In the genomic region with DNA sequence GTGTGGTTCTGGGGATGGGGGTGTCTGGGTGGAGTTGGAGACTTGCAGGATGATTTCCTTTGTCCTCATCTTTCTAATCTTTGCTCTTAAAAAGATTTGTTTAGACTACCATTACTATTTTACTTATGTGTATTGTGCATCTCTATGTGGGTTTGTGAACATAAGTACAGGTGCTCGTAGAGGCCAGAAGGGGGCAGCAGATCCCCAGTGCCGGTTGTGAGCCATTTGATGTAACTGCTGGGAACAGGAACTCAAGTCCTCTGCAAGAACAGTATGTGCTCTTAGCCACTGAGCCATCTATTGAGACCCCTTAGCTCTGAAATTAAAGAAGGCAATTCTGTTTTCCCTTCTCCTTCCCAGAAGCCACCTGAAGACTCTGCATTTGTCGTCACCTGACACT, we compare ENCODE assay signal across 20 mouse cellular contexts.
DNase-seq lines count a peak whose midpoint lies in the region; ATAC-seq and TF ChIP-seq lines count a peak whose summit lies in the region.
"Had no signal": no experiment of that assay in that cellular context is flagged by ENCODE, and none has a peak within 500 bp of the region (broad histone marks: within the 10 kb centered on the region; RNA-seq: fewer than 3 reads in every experiment).

No protein-coding gene starts in this region.

- H3K9ac ChIP-seq in CH12.LX (ENCODE audit: insufficient read depth, low read depth): no peak overlapping the region
- H3K9ac ChIP-seq in hindbrain, embryonic 14.5 days: no peak overlapping the region
- no peak overlapping the region for H3K9ac ChIP-seq in midbrain, embryonic 15.5 days
- H3K9ac ChIP-seq: embryonic facial prominence, embryonic 15.5 days; limb, embryonic 15.5 days had no signal

- H3K36me3 ChIP-seq in CH12.LX (replicated peaks in 1 of 2; ENCODE audit: control insufficient read depth in 1 of 2, insufficient read depth in 1 of 2, low read length in 1 of 2): no peaks in the 10 kb centered on the region
- H3K36me3 ChIP-seq in hindbrain, embryonic 14.5 days (replicated peaks; ENCODE audit: control insufficient read depth, insufficient read depth): no peaks in the 10 kb centered on the region
- no peaks in the 10 kb centered on the region for H3K36me3 ChIP-seq in midbrain, embryonic 15.5 days (replicated peaks)
- H3K36me3 ChIP-seq: embryonic facial prominence, embryonic 15.5 days; forebrain, embryonic 10.5 days; limb, embryonic 15.5 days had no signal

- WGBS in bone marrow, adult 2 months: 81% methylated on average over 3 of the region's 3 CpGs
- WGBS in hindbrain, embryonic 14.5 days: 88% methylated on average over 3 of the region's 3 CpGs
- 90% methylated on average over 3 of the region's 3 CpGs for WGBS in midbrain, embryonic 15.5 days

- ATAC-seq in hindbrain, embryonic 14.5 days (ENCODE audit: low FRiP score): no peak
- no peak for ATAC-seq in midbrain, embryonic 15.5 days (replicated peaks)
- ATAC-seq: CD4-positive, CD25-positive, alpha-beta regulatory T cell, adult 4 months had no signal

- DNase-seq in layer of hippocampus, adult 2 months (ENCODE audit: low spot score in 2 of 2): no peak
- DNase-seq in layer of hippocampus, postnatal 14 days (ENCODE audit: low spot score in 2 of 2): no peak
- DNase-seq in CH12.LX (ENCODE audit: extremely low read depth): peak; percentile 14
- peak; percentile 64 for DNase-seq in ES-CJ7 (ENCODE audit: low read depth, low spot score)
- DNase-seq in hindbrain, embryonic 14.5 days (ENCODE audit: low spot score): no peak
- DNase-seq in testis, postnatal 10 days (ENCODE audit: low spot score): no peak
- DNase-seq: adrenal gland, postnatal 36 days; cerebellum, adult 2 months; cerebellum, postnatal 36 days; gastrocnemius, postnatal 14 days; lung, adult 2 months; lung, postnatal 36 days; retina, postnatal 1 day; thymus, adult 18-20 months had no signal

- H3K79me2 ChIP-seq in CH12.LX (replicated peaks; ENCODE audit: control insufficient read depth, extremely low read depth, insufficient read depth, poor library complexity, severe bottlenecking): no peaks in the 10 kb centered on the region

- dilution Hi-C loops in CH12.LX (cut with MboI; ENCODE audit: extremely low pct_ligation_motif_present, extremely low pct_unique_long_range_greater_than_20kb, low sequenced_read_pairs): no loop called here

- no peak overlapping the region for H3K4me2 ChIP-seq in CH12.LX (ENCODE audit: insufficient read depth, low read depth, poor library complexity, severe bottlenecking)
- no peak overlapping the region for H3K4me2 ChIP-seq in hindbrain, embryonic 14.5 days (replicated peaks)
- no peak overlapping the region for H3K4me2 ChIP-seq in midbrain, embryonic 15.5 days
- H3K4me2 ChIP-seq: embryonic facial prominence, embryonic 15.5 days; limb, embryonic 15.5 days had no signal

- H3K9me3 ChIP-seq in CH12.LX (replicated peaks; ENCODE audit: low read length): no peaks in the 10 kb centered on the region
- 0 out of 2 replicates have a peak, but pooled peaks cover 3% of the 10 kb centered on the region for H3K9me3 ChIP-seq in hindbrain, embryonic 14.5 days (ENCODE audit: control insufficient read depth, low read length)
- no peaks in the 10 kb centered on the region for H3K9me3 ChIP-seq in midbrain, embryonic 15.5 days
- H3K9me3 ChIP-seq: embryonic facial prominence, embryonic 15.5 days; forebrain, embryonic 10.5 days had no signal

- peaks cover 0 to 6% of the 10 kb centered on the region in 2 experiments; a peak in 2 of 4 replicates for H3K4me1 ChIP-seq in CH12.LX (ENCODE audit: control insufficient read depth in 1 of 2, insufficient read depth in 2 of 2)
- H3K4me1 ChIP-seq in bone marrow, adult 2 months (ENCODE audit: control insufficient read depth, insufficient read depth, low read length): no peaks in the 10 kb centered on the region
- no peaks in the 10 kb centered on the region for H3K4me1 ChIP-seq in hindbrain, embryonic 14.5 days (replicated peaks; ENCODE audit: control insufficient read depth, insufficient read depth, low read length)
- no peaks in the 10 kb centered on the region for H3K4me1 ChIP-seq in midbrain, embryonic 15.5 days
- H3K4me1 ChIP-seq: embryonic facial prominence, embryonic 15.5 days; limb, embryonic 15.5 days had no signal

- in situ Hi-C loops in CH12.LX (cut with MboI; ENCODE audit: low pct_ligation_motif_present, low pct_unique_long_range_greater_than_20kb, low sequenced_read_pairs): no loop called here

- no peaks in the 10 kb centered on the region for H3K27me3 ChIP-seq in CH12.LX (replicated peaks)
- H3K27me3 ChIP-seq in hindbrain, embryonic 14.5 days (ENCODE audit: control insufficient read depth, insufficient read depth, low read length): no peaks in the 10 kb centered on the region
- H3K27me3 ChIP-seq in midbrain, embryonic 15.5 days (replicated peaks): no peaks in the 10 kb centered on the region
- H3K27me3 ChIP-seq: embryonic facial prominence, embryonic 15.5 days; limb, embryonic 15.5 days had no signal

- no peak overlapping the region for H3K4me3 ChIP-seq in layer of hippocampus, adult 2 months
- H3K4me3 ChIP-seq in CH12.LX (replicated peaks in 1 of 3; ENCODE audit: low read depth in 2 of 3, low read length in 2 of 3, poor library complexity in 1 of 3): no peak overlapping the region
- H3K4me3 ChIP-seq in bone marrow, adult 2 months (replicated peaks; ENCODE audit: control insufficient read depth, low read depth, low read length): no peak overlapping the region
- no peak overlapping the region for H3K4me3 ChIP-seq in hindbrain, embryonic 14.5 days (replicated peaks; ENCODE audit: low read length)
- H3K4me3 ChIP-seq in midbrain, embryonic 15.5 days: no peak overlapping the region
- H3K4me3 ChIP-seq: embryonic facial prominence, embryonic 15.5 days; forebrain, embryonic 10.5 days; limb, embryonic 15.5 days had no signal

- TF ChIP-seq RAD21 in CH12.LX (IDR thresholded peaks at IDR 0.05; ENCODE audit: low read depth, low read length): peak; percentile 25

- no peak for TF ChIP-seq EP300 in CH12.LX (IDR thresholded peaks at IDR 0.05; ENCODE audit: low read length)

- no peak overlapping the region for H3K27ac ChIP-seq in layer of hippocampus, adult 2 months
- no peak overlapping the region for H3K27ac ChIP-seq in CH12.LX (ENCODE audit: insufficient read depth, low read depth)
- no peak overlapping the region for H3K27ac ChIP-seq in bone marrow, adult 2 months (ENCODE audit: control insufficient read depth, insufficient read depth, low read depth, low read length, poor library complexity)
- H3K27ac ChIP-seq in hindbrain, embryonic 14.5 days: no peak overlapping the region
- H3K27ac ChIP-seq in midbrain, embryonic 15.5 days: no peak overlapping the region
- H3K27ac ChIP-seq: embryonic facial prominence, embryonic 15.5 days; forebrain, embryonic 10.5 days; limb, embryonic 15.5 days had no signal

- TF ChIP-seq POLR2A in CH12.LX (IDR thresholded peaks at IDR 0.05; ENCODE audit: low read depth, low read length): no peak
- no peak for TF ChIP-seq POLR2A in bone marrow, adult 2 months (IDR thresholded peaks at IDR 0.05; ENCODE audit: borderline replicate concordance, control insufficient read depth, low read depth, low read length)

- peak; percentile 38 for TF ChIP-seq CTCF in layer of hippocampus, adult 2 months (conservative IDR thresholded peaks at IDR 0.05)
- TF ChIP-seq CTCF in CH12.LX (conservative IDR thresholded peaks at IDR 0.05 in 1 of 2, IDR thresholded peaks at IDR 0.05 in 1 of 2; ENCODE audit: low read depth in 2 of 2, low read length in 2 of 2): peak in 1 of 2 experiments; percentile 38; a peak in 3 of 4 replicates
- TF ChIP-seq CTCF in bone marrow, adult 2 months (IDR thresholded peaks at IDR 0.05; ENCODE audit: control insufficient read depth, insufficient read depth, low read length): peak; percentile 10; the same call in 1 of the 2 replicates

TF ChIP-seq in CH12.LX, 34 proteins besides CTCF, POLR2A, EP300 and RAD21:
- TF ChIP-seq SMC3 (IDR thresholded peaks at IDR 0.05; ENCODE audit: low read depth, low read length): peak; percentile 15
- no peak for TF ChIP-seq JUN (IDR thresholded peaks at IDR 0.05; ENCODE audit: insufficient read depth, low read depth, low read length)

Comparison
In these comparisons a context has a peak if more than half of its experiments do, and no peak if none do; other contexts are left out.
1. DNase-seq: peak in CH12.LX (single experiment) and ES-CJ7 (single experiment); none in layer of hippocampus, adult 2 months (0 of 2), layer of hippocampus, postnatal 14 days (0 of 2), hindbrain, embryonic 14.5 days (single experiment) and testis, postnatal 10 days (single experiment).